Mouse (Mus musculus) G1E (cell line): ENCODE measurements around the gene Lce1e.

Experiments used
- CTCF ChIP-seq: IDR thresholded peaks from 2 replicates; pipeline ENCODE4 v1.5.1; 2012; ENCODE audit warnings: low read depth, low read length, inconsistent platforms, mixed read lengths
- GATA1 ChIP-seq: IDR thresholded peaks from 2 replicates; pipeline ENCODE4 v1.6.1; 2012; ENCODE audit warnings: borderline replicate concordance, low read length, inconsistent platforms, mixed read lengths

DNA sequence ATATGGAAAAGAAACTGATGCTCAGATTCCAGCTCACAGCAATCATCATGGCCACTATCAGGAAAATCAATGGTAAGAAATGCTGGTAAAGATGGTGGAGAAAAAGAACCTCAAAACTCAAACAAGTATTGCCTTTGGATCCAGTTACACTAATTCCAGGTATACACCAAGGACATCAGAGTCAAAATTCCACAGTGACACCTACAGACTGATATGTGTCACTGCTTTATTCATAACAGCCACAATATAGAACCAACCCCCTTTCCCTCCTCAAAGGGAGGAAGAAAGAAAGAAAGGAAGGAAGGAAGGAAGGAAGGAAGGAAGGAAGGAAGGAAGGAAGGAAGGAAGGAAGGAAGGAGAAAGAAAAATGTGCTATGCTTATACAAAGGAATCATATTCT is 6.2 kb upstream of the Lce1e start:
- no peak for TF ChIP-seq CTCF
- TF ChIP-seq GATA1 = no peak
